Mouse (Mus musculus) splenic B cell, adult 2 months (primary cell): ENCODE measurements around the gene Ugt1a6b.

Experiments
- DNase-seq: peaks from one replicate; pipeline ENCODE4 v3.0.0-alpha.2; 2011; ENCODE audit warnings: low read depth, low spot score
- H3K27me3 ChIP-seq: 2 replicates; pipeline ENCODE4 v1.6.1; 2012; ENCODE audit warnings: mild to moderate bottlenecking, low read length, moderate library complexity, mixed read lengths; ENCODE audit not compliant: control insufficient read depth, poor library complexity, insufficient read depth, severe bottlenecking
- H3K36me3 ChIP-seq: 2 replicates; pipeline ENCODE4 v1.6.1; 2012; ENCODE audit warnings: mild to moderate bottlenecking, low read length, moderate library complexity, mixed read lengths; ENCODE audit not compliant: control insufficient read depth, poor library complexity, insufficient read depth, severe bottlenecking

The Ugt1a6b gene

DNA sequence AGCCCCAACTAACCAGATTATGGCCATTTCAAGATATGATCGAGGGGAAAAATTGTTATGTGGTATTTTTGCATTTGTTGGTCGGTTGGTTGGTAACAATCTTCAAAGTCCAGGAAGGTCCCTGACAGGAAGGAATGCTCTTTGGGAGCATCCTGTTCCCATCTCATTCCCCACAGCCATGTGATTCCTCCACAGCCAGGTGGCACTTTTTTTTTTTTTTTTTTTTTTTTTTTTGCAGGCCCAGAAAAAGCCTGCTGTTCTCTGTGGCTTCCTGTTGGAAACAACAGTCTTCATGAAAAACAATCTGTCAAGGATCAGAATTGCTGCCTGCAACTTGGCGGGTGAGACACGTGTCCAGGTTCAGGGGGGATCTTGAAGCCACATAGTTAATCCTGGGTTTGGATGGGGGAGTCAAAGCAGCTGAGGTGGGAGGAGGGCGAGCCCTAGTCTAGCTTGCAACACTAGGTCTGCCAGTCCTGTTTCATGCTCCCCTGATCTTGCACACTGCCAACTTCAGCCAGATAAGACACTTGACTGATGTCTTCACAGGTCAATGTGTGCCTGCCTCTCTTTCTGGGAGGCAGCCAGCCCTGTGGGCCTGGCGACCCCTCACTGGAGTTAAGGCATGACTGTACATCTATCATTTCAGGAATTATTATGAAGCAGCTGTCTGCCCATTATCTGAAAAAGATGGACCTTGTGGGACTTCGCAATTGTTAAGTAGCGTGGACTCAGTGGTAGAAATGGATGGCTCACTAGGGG, 156.0 kb downstream of the Ugt1a6b start:
- Histone ChIP-seq H3K36me3 (peaks cover 3% of the 10 kb centered on the region; the same call in 1 of the 2 replicates), H3K27me3 (no peaks in the 10 kb centered on the region)
- DNase-seq = no peak

DNA sequence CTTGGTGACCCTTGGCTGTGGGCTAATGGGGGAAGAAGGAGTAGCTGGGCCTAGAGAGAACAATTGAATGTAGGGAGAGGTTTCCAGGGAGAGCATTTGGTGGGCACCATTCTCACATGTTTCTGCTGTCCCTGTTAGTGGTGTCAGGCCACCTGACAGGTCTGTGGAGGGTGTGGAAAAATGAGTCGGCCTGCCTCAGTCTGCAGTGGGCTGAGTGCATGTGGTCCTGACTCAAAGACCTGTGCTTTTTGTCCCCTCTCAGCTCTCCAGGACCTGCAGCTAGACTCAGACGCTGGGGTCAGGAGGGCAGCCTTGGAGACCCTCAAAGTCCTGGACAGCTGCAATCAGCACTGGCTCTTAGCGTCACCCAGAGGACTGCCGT, 156.6 kb downstream of the Ugt1a6b start:
- no peak for DNase-seq
- no peaks in the 10 kb centered on the region for H3K27me3 ChIP-seq
- peaks cover 5% of the 10 kb centered on the region for H3K36me3 ChIP-seq

DNA sequence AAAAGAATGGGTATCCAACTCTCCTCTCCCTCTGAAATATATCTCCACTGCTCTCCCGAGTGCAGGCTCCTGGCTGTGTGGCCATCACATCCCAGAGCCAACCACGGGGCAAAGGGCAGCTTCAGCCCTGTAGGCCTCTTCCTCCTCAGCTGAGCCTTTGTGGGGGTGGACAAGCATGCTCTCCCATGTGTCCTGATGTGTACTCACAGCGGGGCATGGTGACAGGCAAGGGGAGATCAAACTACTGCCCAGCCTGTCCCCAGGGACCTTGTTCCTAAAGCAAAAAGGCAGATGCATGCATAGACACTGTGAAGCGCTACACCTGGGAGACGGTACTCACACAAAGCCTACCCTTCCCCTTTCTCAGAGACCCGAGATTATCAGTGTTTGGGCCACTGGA, 157.1 kb downstream of the Ugt1a6b start:
- Histone ChIP-seq H3K27me3 (no peaks in the 10 kb centered on the region), H3K36me3 (peaks cover 9% of the 10 kb centered on the region)
- peak; percentile 54 for DNase-seq

DNA sequence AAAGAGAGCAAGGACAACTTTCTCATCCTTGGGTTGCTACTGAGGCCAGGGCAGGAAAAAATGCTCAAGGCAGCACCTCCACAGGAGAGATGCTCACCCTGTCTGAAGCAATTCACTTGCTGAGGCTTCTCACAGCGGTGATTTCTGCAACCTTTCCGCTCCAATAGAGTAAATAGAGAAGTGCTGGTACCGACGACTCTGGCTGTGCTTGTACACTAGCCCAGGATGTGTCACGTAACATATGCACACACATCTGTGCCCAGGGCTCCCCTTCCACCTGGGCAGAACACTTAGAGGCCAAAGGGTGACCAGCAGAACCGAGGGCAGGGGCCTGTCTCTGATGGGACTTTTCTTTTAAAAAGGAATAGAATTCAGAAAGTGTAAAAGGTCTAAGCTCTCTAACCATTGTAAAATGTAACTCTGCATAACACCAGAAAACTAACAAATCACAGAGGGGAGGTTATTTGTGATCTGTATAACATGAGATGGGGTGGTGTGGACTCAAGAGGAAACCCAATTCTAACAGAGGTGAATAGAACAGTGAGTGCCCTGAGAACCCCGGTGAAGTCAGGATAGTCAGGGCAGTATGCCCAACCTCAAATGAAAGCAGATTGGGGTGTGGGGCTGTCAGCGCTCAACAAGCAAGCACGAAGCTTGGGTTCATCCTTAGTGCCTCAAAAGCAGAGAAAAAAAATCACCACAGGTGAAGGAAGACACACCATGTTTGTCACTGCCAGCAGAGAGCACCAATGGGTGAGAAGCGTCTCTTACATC, 157.7 kb downstream of the Ugt1a6b start:
- peak; percentile 66 for DNase-seq
- H3K36me3 ChIP-seq = peaks cover 15% of the 10 kb centered on the region
- no peaks in the 10 kb centered on the region for H3K27me3 ChIP-seq

DNA sequence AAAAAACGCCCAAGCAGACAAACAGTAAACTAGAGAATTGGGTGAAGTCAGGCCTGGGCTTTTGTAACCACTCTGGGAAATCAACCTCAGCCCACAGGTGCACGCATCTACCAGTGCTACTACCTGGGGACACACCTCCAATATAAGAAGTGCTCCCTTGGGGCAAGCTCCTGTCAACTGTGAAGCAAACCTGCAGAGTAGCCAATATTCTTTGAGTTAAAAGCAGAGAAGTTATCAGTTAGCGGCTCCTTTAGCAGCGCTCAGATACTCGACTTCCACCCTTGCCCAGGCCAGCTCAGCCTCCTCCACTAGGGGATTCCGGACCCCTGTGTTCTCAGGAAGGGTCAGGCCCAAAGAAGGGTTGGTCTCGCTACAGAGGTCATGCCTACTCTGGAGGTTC, 158.7 kb downstream of the Ugt1a6b start:
- H3K27me3 ChIP-seq = no peaks in the 10 kb centered on the region
- no peak for DNase-seq
- H3K36me3 ChIP-seq = peaks cover 21% of the 10 kb centered on the region

DNA sequence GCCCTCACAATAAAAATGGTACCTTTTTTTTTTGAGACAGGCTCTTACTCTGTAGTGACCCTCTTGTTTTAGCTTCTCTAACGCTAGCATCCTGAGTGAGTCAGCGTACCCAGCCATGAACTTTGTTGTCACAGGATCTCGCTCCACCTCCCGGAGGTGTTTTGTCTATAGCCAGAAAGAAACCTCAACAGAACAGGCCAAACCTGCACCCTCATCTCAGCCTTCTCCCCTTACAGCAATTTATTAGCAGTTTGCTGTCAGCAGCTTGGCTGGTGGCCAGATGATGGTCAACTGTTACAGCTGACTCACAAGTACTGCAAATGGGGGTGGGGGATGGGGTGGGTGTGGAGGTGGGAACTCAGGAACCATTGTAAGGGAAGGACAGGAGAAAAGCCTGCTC, 159.2 kb downstream of the Ugt1a6b start:
- no peak for DNase-seq
- Histone ChIP-seq H3K36me3 (peaks cover 26% of the 10 kb centered on the region), H3K27me3 (no peaks in the 10 kb centered on the region)

DNA sequence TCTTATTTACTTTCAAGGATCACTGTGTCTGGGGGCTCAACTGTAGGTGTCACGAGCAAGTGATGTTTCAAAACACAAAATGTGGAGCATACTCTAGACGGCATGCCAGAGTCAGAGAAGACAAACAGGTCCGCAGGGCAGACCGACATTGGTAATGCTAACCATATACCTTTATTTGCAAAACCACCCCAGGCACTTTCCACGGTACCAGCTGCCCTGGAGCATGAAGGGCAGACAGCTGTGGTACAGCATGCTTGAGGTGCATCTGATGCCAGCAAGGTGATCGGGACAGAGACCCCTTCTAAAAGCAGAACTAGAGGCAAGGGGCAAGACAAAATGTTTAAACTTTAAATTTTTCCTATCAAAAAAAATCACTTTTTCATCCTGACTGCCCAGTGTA, 159.9 kb downstream of the Ugt1a6b start:
- no peak for DNase-seq
- Histone ChIP-seq H3K27me3 (no peaks in the 10 kb centered on the region), H3K36me3 (peaks cover 33% of the 10 kb centered on the region)

DNA sequence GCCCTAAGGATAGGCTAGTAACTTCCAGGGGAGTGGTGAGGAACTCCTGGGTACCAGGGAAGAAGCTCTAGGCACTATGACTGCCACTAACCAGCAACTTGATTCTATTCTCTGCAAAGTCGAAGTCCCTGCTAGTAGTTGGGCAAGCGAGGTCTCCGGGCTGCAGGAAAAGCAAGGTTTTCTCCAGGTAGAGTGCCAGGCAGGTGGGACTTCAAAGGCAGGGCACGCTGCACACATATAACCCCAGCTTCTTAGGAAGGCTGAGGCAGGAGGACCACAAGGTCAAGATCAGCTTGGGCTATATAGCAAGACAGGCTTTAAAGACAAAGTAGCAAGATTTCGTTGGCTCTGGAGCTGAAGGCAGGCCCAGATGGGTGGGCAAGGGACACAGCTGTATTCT, 160.7 kb downstream of the Ugt1a6b start:
- Histone ChIP-seq H3K27me3 (no peaks in the 10 kb centered on the region), H3K36me3 (peaks cover 40% of the 10 kb centered on the region)
- DNase-seq = no peak

DNA sequence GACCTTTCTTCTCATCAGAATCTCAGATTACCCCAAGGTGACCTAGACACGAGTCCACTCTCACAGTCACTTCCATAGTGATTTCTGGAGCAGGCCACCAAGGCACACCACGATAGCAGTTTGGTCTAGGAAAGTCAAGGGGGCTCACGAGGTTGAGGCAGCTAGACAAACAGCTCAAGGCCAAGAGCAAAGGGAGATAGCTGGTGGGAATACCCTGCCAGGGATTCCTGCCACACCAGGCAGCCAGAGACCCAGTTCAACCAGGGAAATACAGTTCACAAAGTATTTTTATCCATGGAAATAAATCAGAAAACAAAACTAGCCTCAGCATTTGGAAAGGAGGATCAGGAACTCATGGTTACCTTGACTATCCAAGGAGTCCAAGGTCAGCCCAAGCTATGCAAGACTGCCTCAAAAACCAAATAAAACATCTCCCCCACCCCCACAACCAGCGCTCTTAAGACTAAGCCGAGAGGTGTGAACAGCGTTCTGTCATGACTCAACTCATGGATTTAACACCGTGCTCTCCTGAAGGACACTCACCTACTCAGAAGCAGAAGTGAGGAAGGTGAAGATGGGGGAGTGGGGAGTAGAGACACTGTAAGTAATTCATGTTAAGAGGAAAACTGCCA, 161.3 kb downstream of the Ugt1a6b start:
- Histone ChIP-seq H3K27me3 (no peaks in the 10 kb centered on the region), H3K36me3 (peaks cover 43% of the 10 kb centered on the region)
- no peak for DNase-seq

DNA sequence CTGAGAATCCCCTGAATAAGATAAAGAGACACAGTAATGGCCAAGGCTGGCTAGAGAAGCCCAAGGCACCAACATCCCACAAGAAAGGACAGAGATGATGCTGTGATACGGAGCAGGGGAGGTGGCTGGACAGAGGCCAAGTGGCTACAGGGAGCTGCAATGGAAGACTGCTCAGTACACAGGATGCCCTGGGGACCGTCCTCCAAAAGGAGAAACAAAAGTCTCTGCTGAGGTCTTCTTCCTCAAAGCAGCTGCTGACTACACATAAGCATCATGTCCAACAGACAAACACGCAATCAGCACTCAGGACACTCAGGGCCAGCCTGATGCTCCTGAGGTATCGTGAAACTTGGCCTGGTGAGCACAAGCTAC, 161.8 kb downstream of the Ugt1a6b start:
- DNase-seq = no peak
- H3K27me3 ChIP-seq = no peaks in the 10 kb centered on the region
- H3K36me3 ChIP-seq = peaks cover 48% of the 10 kb centered on the region

DNA sequence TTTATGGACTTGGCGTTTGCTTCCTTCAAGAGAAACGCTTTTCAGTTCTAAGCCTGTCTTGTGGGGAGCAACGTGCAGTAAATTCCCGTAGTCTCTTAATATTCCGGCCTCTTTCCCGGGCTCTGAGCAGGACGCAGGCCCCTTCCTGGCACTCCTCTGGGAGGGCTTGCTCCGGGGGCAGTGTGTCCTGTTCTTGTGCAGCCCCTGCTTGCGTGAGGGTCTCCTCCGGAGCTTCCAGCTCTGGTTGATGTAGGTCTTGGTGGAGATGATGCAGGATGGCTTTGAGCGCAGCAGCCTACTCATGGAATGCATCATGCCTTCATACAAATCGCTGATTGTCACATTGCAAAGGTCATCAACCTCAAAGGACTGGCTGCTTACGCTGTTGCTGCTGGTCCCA, 163.1 kb downstream of the Ugt1a6b start:
- Histone ChIP-seq H3K36me3 (peaks cover 49% of the 10 kb centered on the region), H3K27me3 (no peaks in the 10 kb centered on the region)
- DNase-seq = no peak

DNA sequence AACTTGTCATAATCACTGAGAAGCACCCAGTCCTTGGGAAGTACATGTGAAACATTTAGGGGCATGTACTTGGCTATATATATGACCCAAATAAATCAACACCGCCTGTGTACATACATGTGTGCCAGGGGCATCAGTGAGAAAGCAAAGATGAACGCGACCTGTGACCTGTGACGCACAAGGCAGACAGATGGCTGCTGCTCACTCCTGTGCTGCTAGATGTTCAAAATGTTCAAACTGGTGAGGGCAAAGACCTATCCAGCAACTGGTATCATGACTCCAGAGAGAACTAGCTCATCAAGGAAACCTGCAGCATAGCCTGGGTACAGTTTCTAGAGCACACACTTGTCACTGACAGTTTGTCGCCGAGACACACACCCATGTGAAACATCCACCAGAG, 164.4 kb downstream of the Ugt1a6b start:
- no peak for DNase-seq
- Histone ChIP-seq H3K27me3 (no peaks in the 10 kb centered on the region), H3K36me3 (peaks cover 49% of the 10 kb centered on the region)

DNA sequence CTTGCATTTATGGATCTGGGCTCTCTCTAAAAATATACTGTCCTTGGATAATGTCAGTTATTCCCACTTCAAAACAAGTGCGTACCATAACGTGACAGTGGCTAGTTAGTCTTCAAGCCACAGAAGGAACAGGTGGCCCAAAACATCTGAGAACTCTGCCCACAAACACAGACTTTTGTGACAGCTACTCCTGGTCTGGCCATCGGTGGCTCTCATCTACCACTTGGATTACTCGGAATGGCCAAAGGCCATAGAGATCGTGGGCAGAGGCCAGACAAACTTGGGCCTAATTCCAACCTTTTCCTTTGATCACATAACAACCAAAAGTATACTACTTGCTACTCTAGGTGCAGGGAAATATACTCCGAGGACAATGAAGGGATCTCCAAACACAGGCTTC, 165.0 kb downstream of the Ugt1a6b start:
- no peaks in the 10 kb centered on the region for H3K27me3 ChIP-seq
- DNase-seq = no peak
- peaks cover 49% of the 10 kb centered on the region for H3K36me3 ChIP-seq
